Mouse (Mus musculus): ENCODE results near the gene Yeats2. TPM values are rescaled to one million over a fixed set of nuclear protein-coding genes. Genes with fewer than 3 reads are reported as not detected.

Gene Yeats2
- polyA plus RNA-seq, 1 experiment, result 25.0 TPM

DNA sequence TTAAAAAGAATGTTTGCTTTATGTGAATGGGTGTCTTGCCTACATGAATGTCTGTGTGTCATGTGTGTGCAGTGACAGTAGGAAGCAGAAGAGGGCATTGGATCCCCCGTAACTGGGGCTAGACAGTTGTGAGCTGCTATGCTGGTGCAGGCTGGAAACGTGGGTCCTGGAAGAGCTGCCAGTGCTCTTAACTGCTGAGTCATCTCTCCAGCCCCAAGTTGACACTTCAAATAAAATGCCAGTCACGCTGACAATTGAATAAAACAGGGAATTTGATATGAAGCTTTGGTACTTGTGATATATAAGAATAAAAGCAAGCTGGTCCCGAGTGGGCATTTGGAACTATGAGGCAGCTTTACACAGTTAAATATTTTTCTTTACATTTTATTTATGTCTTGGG is 139.4 kb downstream of the Yeats2 start:
- no peak for DNase-seq (ENCODE audit: low spot score)

Other genes starting within 250 kb of the Yeats2 start
- gene Klhl6, start 158.0 kb upstream of the Yeats2 start, polyA plus RNA-seq (2012; rRNA removed), result 3.4 and 3.5 TPM in 2 replicates
- gene Klhl24, start 43.5 kb upstream of the Yeats2 start, polyA plus RNA-seq (2012; rRNA removed), result 31.8 and 39.7 TPM in 2 replicates
- gene Map6d1, start 100.3 kb downstream of the Yeats2 start, polyA plus RNA-seq (2012; rRNA removed), result 0.28 and 0.51 TPM in 2 replicates
- 70.4 and 71.6 TPM in 2 replicates for gene Parl, start 161.3 kb downstream of the Yeats2 start, polyA plus RNA-seq (2012; rRNA removed)
- 0.41 and 0.62 TPM in 2 replicates for gene Cyp2ab1, start 184.3 kb downstream of the Yeats2 start, polyA plus RNA-seq (2012; rRNA removed)

Data from urinary bladder, adult 2 months (tissue).